Mouse (Mus musculus) mature B cell (primary cell): ENCODE measurements around the gene Tnnc2.
"Not testable (repeated sequence)": the region's sequence is repeated elsewhere in the genome, so short reads cannot be mapped to it uniquely, and the experiment has no call there.

ENCODE experiments used
- in situ Hi-C: fragments of 300-500 bp; cut with MboI; formaldehyde crosslinking; loops from 2 replicates; pipeline ENCODE4 v1.14.3; 2019

Gene Tnnc2

GRCm38 (mm10) chr2:164779481-164780086, at the start of gene Tnnc2:
TSS of gene Tnnc2 (minus strand) at chr2:164779967.
- in situ Hi-C loops = no loop called here

GRCm38 (mm10) chr2:164829090-164829489, 49.3 kb upstream of the Tnnc2 start:
- in situ Hi-C loops = no loop called here

GRCm38 (mm10) chr2:164828437-164828836, 48.7 kb upstream of the Tnnc2 start, which contains the start of gene Spata25:
TSS of gene Spata25 (minus strand) at chr2:164828537.
- in situ Hi-C loops = no loop called here

- in situ Hi-C loops = no loop called here
These were observed 47.5 kb upstream of the Tnnc2 start for GRCm38 (mm10) chr2:164827146-164827850.

GRCm38 (mm10) chr2:164825521-164825920, 45.8 kb upstream of the Tnnc2 start:
- in situ Hi-C loops = no loop called here

GRCm38 (mm10) chr2:164823969-164824368, 44.2 kb upstream of the Tnnc2 start:
- in situ Hi-C loops = no loop called here

- in situ Hi-C loops = no loop called here
These were observed 43.4 kb upstream of the Tnnc2 start for GRCm38 (mm10) chr2:164823181-164823585.

GRCm38 (mm10) chr2:164822636-164823165, 42.9 kb upstream of the Tnnc2 start, which contains the start of gene Zswim1:
TSS of gene Zswim1 (plus strand) at chr2:164822686.
- in situ Hi-C loops = no loop called here

- in situ Hi-C loops = no loop called here
These were observed 41.3 kb upstream of the Tnnc2 start for GRCm38 (mm10) chr2:164821060-164821459.

GRCm38 (mm10) chr2:164817703-164818102, 37.9 kb upstream of the Tnnc2 start:
- in situ Hi-C loops = no loop called here

- in situ Hi-C loops = no loop called here
These were observed 37.4 kb upstream of the Tnnc2 start for GRCm38 (mm10) chr2:164817206-164817605.

- in situ Hi-C loops = no loop called here
These were observed 36.1 kb upstream of the Tnnc2 start for GRCm38 (mm10) chr2:164815821-164816220.

- in situ Hi-C loops = no loop called here
These were observed 35.6 kb upstream of the Tnnc2 start for GRCm38 (mm10) chr2:164815348-164815747.

- in situ Hi-C loops = no loop called here
These were observed 33.8 kb upstream of the Tnnc2 start for GRCm38 (mm10) chr2:164813557-164813956.

- in situ Hi-C loops = no loop called here
These were observed 26.8 kb upstream of the Tnnc2 start for GRCm38 (mm10) chr2:164806614-164807013.

GRCm38 (mm10) chr2:164805332-164805718, 25.6 kb upstream of the Tnnc2 start:
- in situ Hi-C loops = no loop called here

- in situ Hi-C loops = no loop called here
These were observed 25.0 kb upstream of the Tnnc2 start, which contains the start of the genes Acot8 and Zswim3 for GRCm38 (mm10) chr2:164804533-164805331. TSS of gene Acot8 (minus strand) at chr2:164804882. TSS of gene Zswim3 (plus strand) at chr2:164805098.

GRCm38 (mm10) chr2:164803921-164804313, 24.1 kb upstream of the Tnnc2 start:
- in situ Hi-C loops = no loop called here

GRCm38 (mm10) chr2:164803201-164803920, 23.6 kb upstream of the Tnnc2 start:
- in situ Hi-C loops = no loop called here

GRCm38 (mm10) chr2:164800252-164801004, 20.7 kb upstream of the Tnnc2 start:
- in situ Hi-C loops = no loop called here

- in situ Hi-C loops = not testable (repeated sequence)
These were observed 18.8 kb upstream of the Tnnc2 start for GRCm38 (mm10) chr2:164798554-164798953.
